Mouse (Mus musculus): ENCODE results near the gene Spo11.

DNA sequence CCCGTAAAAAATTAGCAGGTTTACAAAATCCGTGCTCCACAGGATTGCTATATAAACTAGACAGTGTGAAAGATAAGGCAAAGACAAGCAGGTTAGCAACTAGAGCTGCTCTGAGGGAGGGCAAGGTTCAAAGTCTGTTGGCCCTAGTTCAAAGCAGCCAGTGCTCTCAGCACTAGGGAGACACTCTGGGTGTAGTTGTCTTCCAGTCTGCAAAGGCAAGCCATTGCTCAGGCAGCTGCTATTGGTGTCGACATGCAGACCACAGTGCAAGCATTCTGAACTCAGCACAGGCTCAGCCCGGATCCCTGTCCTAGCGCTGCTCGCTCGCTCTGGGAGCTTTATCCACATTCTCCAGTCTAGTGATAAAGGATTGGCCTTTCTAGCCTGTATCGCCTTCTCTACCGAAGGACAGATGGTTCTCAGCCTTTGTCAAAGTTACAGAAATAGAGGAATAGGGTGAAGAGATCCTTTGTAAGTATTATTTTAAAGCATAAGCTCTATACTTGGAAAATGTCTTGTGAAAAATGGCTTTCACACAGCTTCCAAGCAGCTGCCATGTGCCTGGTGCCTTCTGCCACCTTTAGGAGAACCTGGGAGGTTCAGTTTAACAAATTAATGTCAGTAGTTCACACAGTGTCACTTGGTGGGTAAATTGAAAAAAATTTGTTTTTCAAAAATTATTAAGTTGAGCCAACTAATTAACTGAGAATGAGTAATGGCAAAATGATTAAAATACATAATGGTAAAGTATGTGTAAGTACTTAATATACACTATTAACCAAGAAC, 5.5 kb downstream of the Spo11 start:
- TF ChIP-seq MAFK (IDR thresholded peaks at IDR 0.05; ENCODE audit: insufficient read depth, low read depth, low read length) (no peak), ZNF384 (IDR thresholded peaks at IDR 0.05; ENCODE audit: low read depth, low read length) (no peak), ZC3H11A (IDR thresholded peaks at IDR 0.05; ENCODE audit: borderline replicate concordance, low read depth, low read length) (no peak), HCFC1 (IDR thresholded peaks at IDR 0.05; ENCODE audit: borderline replicate concordance, insufficient read depth, low read length) (no peak), CHD2 (IDR thresholded peaks at IDR 0.05; ENCODE audit: low read depth, low read length) (no peak)
